Mouse (Mus musculus) small intestine, adult 2 months (tissue): ENCODE data around the gene F930015N05Rik. TPM values are rescaled to one million over a fixed set of nuclear protein-coding genes. Genes with fewer than 3 reads are reported as not detected.
A peak's percentile ranks its signal among the peaks of the same experiment; 100 is the strongest.

Experiments used
- H3K27ac ChIP-seq: fragments of 200-500 bp; 2 replicates; pipeline ENCODE4 v1.5.1; 2012; ENCODE audit warnings: low read depth, low read length, control low read depth, inconsistent platforms; ENCODE audit not compliant: insufficient read depth
- H3K27me3 ChIP-seq: fragments of 200-500 bp; 2 replicates; pipeline ENCODE4 v1.6.1; 2012; ENCODE audit warnings: mild to moderate bottlenecking, moderate library complexity, low read length, inconsistent platforms; ENCODE audit not compliant: control insufficient read depth, insufficient read depth
- H3K36me3 ChIP-seq: fragments of 200-500 bp; 2 replicates; pipeline ENCODE4 v1.6.1; 2012; ENCODE audit warnings: mild to moderate bottlenecking, low read length, control low read depth, inconsistent platforms; ENCODE audit not compliant: control insufficient read depth, insufficient read depth
- H3K4me1 ChIP-seq: fragments of 200-500 bp; 2 replicates; pipeline ENCODE4 v1.6.1; 2012; ENCODE audit warnings: low read length, inconsistent platforms, mixed read lengths; ENCODE audit not compliant: control insufficient read depth, insufficient read depth, insufficient read length
- H3K4me3 ChIP-seq: fragments of 200-500 bp; 2 replicates; pipeline ENCODE4 v1.5.1; 2012; ENCODE audit warnings: low read depth, mild to moderate bottlenecking, control low read depth, inconsistent platforms, low read length, moderate library complexity
- CTCF ChIP-seq: fragments of 200-500 bp; IDR thresholded peaks from 2 replicates; pipeline ENCODE4 v1.5.1; 2012; ENCODE audit warnings: low read depth, mild to moderate bottlenecking, control low read depth, inconsistent platforms, low read length, moderate library complexity, mixed read lengths; ENCODE audit not compliant: insufficient replicate concordance, insufficient read length; ENCODE audit errors: extremely low read depth
- POLR2A ChIP-seq: fragments of 200-500 bp; IDR thresholded peaks from 2 replicates; pipeline ENCODE4 v1.6.1; 2012; ENCODE audit warnings: low read depth, mild to moderate bottlenecking, control low read depth, inconsistent platforms, low read length, moderate library complexity
- WGBS: fragments of 180-500 bp; shearing (Covaris S2); methylation state at CpG from one replicate; pipeline ENCODE4 v1.1.7; 2018; 5-methylcytosine and 5-hydroxymethylcytosine counted together
- polyA plus RNA-seq: library from polyadenylated mRNA; depleted of rRNA; stranded (reverse); fragments of >200 nt; gene quantifications from 2 replicates; pipeline ENCODE4 v1.2.3, GENCODE M21; 2012; rRNA removed

F930015N05Rik gene
- polyA plus RNA-seq = 0.06 and 0.19 TPM in 2 replicates

- Histone ChIP-seq H3K4me1 (peaks cover 5% of the 10 kb centered on the region; the same call in 1 of the 2 replicates), H3K4me3 (peak within 1 kb of the TSS; percentile 62), H3K27ac (peak within 1 kb of the TSS; percentile 51), H3K27me3 (peaks cover 20% of the 10 kb centered on the region), H3K36me3 (no peaks in the 10 kb centered on the region)
- WGBS = 2% methylated on average over 24 of the region's 24 CpGs
- TF ChIP-seq POLR2A = no peak
- TF ChIP-seq CTCF = no peak
These were observed at the start of gene F930015N05Rik for GRCm38 (mm10) chr11:64436412-64436727. F930015N05Rik (minus strand) TSS chr11:64436653.

- H3K4me3 ChIP-seq = no peak overlapping the region
- no peaks in the 10 kb centered on the region for H3K27me3 ChIP-seq
- no peak overlapping the region for H3K27ac ChIP-seq
- H3K4me1 ChIP-seq = no peaks in the 10 kb centered on the region
- WGBS = 74% methylated on average over 3 of the region's 3 CpGs
- H3K36me3 ChIP-seq = no peaks in the 10 kb centered on the region
- no peak for TF ChIP-seq CTCF
- no peak for TF ChIP-seq POLR2A
These were observed 45.0 kb upstream of the F930015N05Rik start for GRCm38 (mm10) chr11:64481445-64481844.

DNA sequence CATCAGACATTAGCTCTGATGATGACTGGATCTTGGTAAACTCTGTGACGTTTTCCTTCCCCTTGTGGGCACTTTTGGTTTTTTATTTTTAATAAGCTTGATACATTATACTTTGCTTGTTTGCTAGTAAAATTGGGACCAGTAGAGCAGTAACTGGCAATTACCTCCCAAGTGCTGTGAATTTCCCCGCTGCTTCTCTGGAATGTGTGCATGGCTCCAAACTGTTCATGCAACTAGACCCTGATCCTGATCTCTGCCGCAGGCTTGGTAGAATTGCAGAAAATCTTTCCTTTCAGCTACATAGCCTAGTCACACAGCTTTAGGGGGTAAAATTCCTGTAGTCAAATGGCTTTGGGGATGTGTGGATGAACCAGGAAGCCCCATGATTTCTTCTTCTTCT, 37.2 kb upstream of the F930015N05Rik start:
- no peaks in the 10 kb centered on the region for H3K4me1 ChIP-seq
- no peak overlapping the region for H3K27ac ChIP-seq
- H3K4me3 ChIP-seq = no peak overlapping the region
- H3K27me3 ChIP-seq = no peaks in the 10 kb centered on the region
- WGBS = 75% methylated on average over 3 of the region's 3 CpGs
- H3K36me3 ChIP-seq = no peaks in the 10 kb centered on the region
- no peak for TF ChIP-seq CTCF
- TF ChIP-seq POLR2A = no peak

DNA sequence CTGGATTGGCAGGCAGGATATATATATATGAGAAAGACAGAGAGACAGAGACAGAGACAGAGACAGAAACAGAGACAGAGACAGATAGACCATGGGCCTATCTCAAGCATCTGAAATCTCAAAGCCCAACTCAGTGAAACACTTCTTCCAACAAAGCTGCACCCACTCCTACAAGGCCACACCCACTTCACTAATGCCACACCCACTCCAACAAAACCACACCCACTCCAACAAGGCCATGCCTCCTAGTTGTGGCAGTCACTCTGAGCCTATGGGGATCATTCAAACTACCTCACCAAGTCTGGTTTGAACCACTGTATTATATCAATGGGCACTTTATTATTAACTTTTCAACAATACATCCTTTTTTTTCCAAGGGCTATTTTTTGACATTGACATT, 34.2 kb upstream of the F930015N05Rik start:
- no peak overlapping the region for H3K4me3 ChIP-seq
- H3K36me3 ChIP-seq = no peaks in the 10 kb centered on the region
- TF ChIP-seq POLR2A = no peak
- no peak for TF ChIP-seq CTCF
- no peaks in the 10 kb centered on the region for H3K4me1 ChIP-seq
- H3K27me3 ChIP-seq = no peaks in the 10 kb centered on the region
- H3K27ac ChIP-seq = no peak overlapping the region

GRCm38 (mm10) chr11:64468737-64469136, 32.3 kb upstream of the F930015N05Rik start:
- WGBS = 59% methylated on average over 4 of the region's 4 CpGs
- Histone ChIP-seq H3K27me3 (no peaks in the 10 kb centered on the region), H3K4me3 (no peak overlapping the region), H3K27ac (no peak overlapping the region), H3K36me3 (no peaks in the 10 kb centered on the region), H3K4me1 (no peaks in the 10 kb centered on the region)
- TF ChIP-seq POLR2A = no peak
- TF ChIP-seq CTCF = no peak

DNA sequence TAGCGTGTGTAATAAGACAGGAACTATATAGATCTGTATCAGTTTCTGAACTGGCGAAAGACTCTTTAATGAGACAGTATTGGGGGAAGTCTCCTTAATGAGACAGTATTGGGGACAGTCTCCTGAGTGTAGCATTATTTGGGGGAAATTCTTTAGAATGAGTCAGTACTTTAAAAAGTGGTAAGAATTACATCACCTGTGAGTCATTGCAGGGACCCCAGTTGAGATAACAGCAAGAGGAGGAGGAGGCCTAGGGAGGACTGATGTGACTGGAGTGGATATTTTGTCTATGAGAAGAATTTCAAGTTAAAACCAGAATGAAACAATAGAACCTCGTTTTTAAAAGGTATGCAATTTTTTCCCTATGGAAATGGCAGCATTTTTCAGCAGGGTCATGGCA, 25.3 kb upstream of the F930015N05Rik start:
- Histone ChIP-seq H3K36me3 (no peaks in the 10 kb centered on the region), H3K27ac (no peak overlapping the region), H3K4me1 (no peaks in the 10 kb centered on the region), H3K27me3 (no peaks in the 10 kb centered on the region), H3K4me3 (no peak overlapping the region)
- WGBS = 55% methylated on average over 3 of the region's 3 CpGs
- TF ChIP-seq CTCF (no peak), POLR2A (no peak)

- Histone ChIP-seq H3K27ac (no peak overlapping the region), H3K4me3 (no peak overlapping the region), H3K27me3 (no peaks in the 10 kb centered on the region), H3K4me1 (no peaks in the 10 kb centered on the region), H3K36me3 (no peaks in the 10 kb centered on the region)
- 70% methylated on average over 9 of the region's 9 CpGs for WGBS
- no peak for TF ChIP-seq CTCF
- no peak for TF ChIP-seq POLR2A
These were observed 12.3 kb upstream of the F930015N05Rik start for GRCm38 (mm10) chr11:64448586-64449315.
